Mouse (Mus musculus) E14TG2a.4 (cell line): Measurements from ENCODE around the gene Dync1i1.

Experiments
- CTCF ChIP-seq: conservative IDR thresholded peaks from 2 replicates; pipeline ENCODE4 v1.5.1; 2014; ENCODE audit warnings: low read length
- NANOG ChIP-seq: IDR thresholded peaks from 2 replicates; pipeline ENCODE4 v1.6.1; 2014; ENCODE audit warnings: borderline replicate concordance, low read length, mixed read lengths

- TF ChIP-seq CTCF: no peak
- TF ChIP-seq NANOG: no peak
Measured at GRCm38 (mm10) chr6:5741395-5742032, 16.1 kb downstream of the Dync1i1 start.
